Mouse (Mus musculus) MEL (cell line): ENCODE results near the gene Trpm3. TPM values are rescaled to one million over a fixed set of nuclear protein-coding genes. Genes with fewer than 3 reads are reported as not detected.

ENCODE experiments used
- DNase-seq: peaks from one replicate; pipeline ENCODE4 v3.0.0; 2011; ENCODE audit warnings: low read depth, low spot score
- H3K27ac ChIP-seq: 2 replicates; pipeline ENCODE4 v1.5.1; 2012; ENCODE audit warnings: low read depth, mild to moderate bottlenecking, control low read depth, low read length, moderate library complexity; ENCODE audit not compliant: control insufficient read depth
- H3K27me3 ChIP-seq, 2 experiments: fragments of 150-350 bp in 1 of 2; sonication (generic) in 1 of 2; 2 replicates each; pipeline ENCODE4 v1.6.1; 2012; ENCODE audit warnings: low read length in 2 of 2, mild to moderate bottlenecking in 2 of 2, improper control_type of control experiment in 1 of 2, moderate library complexity in 1 of 2; ENCODE audit not compliant: insufficient read depth in 2 of 2, control insufficient read depth in 1 of 2
- H3K36me3 ChIP-seq, 2 experiments: 2 replicates each; pipeline ENCODE4 v1.6.1; 2012 to 2014; ENCODE audit warnings: low read length in 2 of 2, improper control_type of control experiment in 1 of 2, inconsistent platforms in 1 of 2, mild to moderate bottlenecking in 1 of 2; ENCODE audit not compliant: insufficient read depth in 2 of 2, control insufficient read depth in 1 of 2
- H3K4me1 ChIP-seq, 2 experiments: fragments of 150-350 bp in 1 of 2; sonication (generic) in 1 of 2; 2 replicates each; pipeline ENCODE4 v1.6.1; 2012; ENCODE audit warnings: low read length in 2 of 2, improper control_type of control experiment in 1 of 2, mild to moderate bottlenecking in 1 of 2; ENCODE audit not compliant: insufficient read depth in 2 of 2, control insufficient read depth in 1 of 2
- H3K4me3 ChIP-seq, 2 experiments: fragments of 150-350 bp in 1 of 2; sonication (generic) in 1 of 2; 2 replicates each; pipeline ENCODE4 v1.5.1; 2012; ENCODE audit warnings: low read depth in 2 of 2, low read length in 2 of 2, mild to moderate bottlenecking in 2 of 2, moderate library complexity in 2 of 2, control low read depth in 1 of 2, improper control_type of control experiment in 1 of 2; ENCODE audit not compliant: control insufficient read depth in 1 of 2, insufficient read depth in 1 of 2
- H3K79me2 ChIP-seq: 2 replicates; pipeline ENCODE4 v1.6.1; 2012; ENCODE audit warnings: mild to moderate bottlenecking, low read length, moderate library complexity; ENCODE audit not compliant: control insufficient read depth, poor library complexity, insufficient read depth
- H3K9ac ChIP-seq: 2 replicates; pipeline ENCODE4 v1.6.1; 2012; ENCODE audit warnings: low read depth, mild to moderate bottlenecking, control low read depth, low read length, moderate library complexity; ENCODE audit not compliant: control insufficient read depth, poor library complexity, severe bottlenecking
- H3K9me3 ChIP-seq: fragments of 150-350 bp; sonication (generic); replicated peaks from 2 replicates; pipeline ENCODE4 v1.6.1; 2012; ENCODE audit warnings: mild to moderate bottlenecking, low read length, improper control_type of control experiment, moderate library complexity; ENCODE audit not compliant: insufficient read depth
- CHD2 ChIP-seq: IDR thresholded peaks from 2 replicates; pipeline ENCODE4 v1.6.1; 2011; ENCODE audit warnings: low read length, improper control_type of control experiment
- CTCF ChIP-seq, 3 experiments: IDR thresholded peaks in 2 of 3; conservative IDR thresholded peaks in 1 of 3; 2 replicates each; pipeline ENCODE4 v1.5.1; 2011 to 2012; ENCODE audit warnings: low read length in 3 of 3, low read depth in 2 of 3, mild to moderate bottlenecking in 2 of 3, improper control_type of control experiment in 1 of 3, inconsistent platforms in 1 of 3, mixed read lengths in 1 of 3, moderate library complexity in 1 of 3; ENCODE audit not compliant: control insufficient read depth in 1 of 3, insufficient read depth in 1 of 3, poor library complexity in 1 of 3, severe bottlenecking in 1 of 3
- E2F4 ChIP-seq: IDR thresholded peaks from 2 replicates; pipeline ENCODE4 v1.6.1; 2011; ENCODE audit warnings: low read depth, low read length, improper control_type of control experiment, borderline replicate concordance
- ELF1 ChIP-seq: IDR thresholded peaks from 2 replicates; pipeline ENCODE4 v1.6.1; 2014; ENCODE audit warnings: low read depth, mild to moderate bottlenecking, inconsistent platforms, low read length, improper control_type of control experiment, moderate library complexity
- EP300 ChIP-seq, 2 experiments: IDR thresholded peaks; 2 replicates each; pipeline ENCODE4 v1.6.1; 2011; ENCODE audit warnings: improper control_type of control experiment in 2 of 2, low read length in 2 of 2, low read depth in 1 of 2, mild to moderate bottlenecking in 1 of 2
- ETS1 ChIP-seq: IDR thresholded peaks from 2 replicates; pipeline ENCODE4 v1.6.1; 2012; ENCODE audit warnings: low read depth, mild to moderate bottlenecking, inconsistent platforms, low read length, improper control_type of control experiment, moderate library complexity
- JUND ChIP-seq: IDR thresholded peaks from 2 replicates; pipeline ENCODE4 v1.6.1; 2011; ENCODE audit warnings: low read depth, mild to moderate bottlenecking, improper control_type of control experiment, low read length
- KAT2A ChIP-seq: conservative IDR thresholded peaks from 2 replicates; pipeline ENCODE4 v1.6.1; 2012; ENCODE audit warnings: low read depth, low read length, improper control_type of control experiment, inconsistent platforms
- MAFK ChIP-seq: IDR thresholded peaks from 2 replicates; pipeline ENCODE4 v1.6.1; 2011; ENCODE audit warnings: low read depth, mild to moderate bottlenecking, low read length, improper control_type of control experiment, borderline replicate concordance
- MAX ChIP-seq: IDR thresholded peaks from 2 replicates; pipeline ENCODE4 v1.6.1; 2011; ENCODE audit warnings: low read length, improper control_type of control experiment
- MAZ ChIP-seq: IDR thresholded peaks from 2 replicates; pipeline ENCODE4 v1.6.1; 2012; ENCODE audit warnings: low read depth, mild to moderate bottlenecking, inconsistent platforms, low read length, improper control_type of control experiment
- MYB ChIP-seq: IDR thresholded peaks from 2 replicates; pipeline ENCODE4 v1.6.1; 2011; ENCODE audit warnings: mild to moderate bottlenecking, low read depth, low read length, improper control_type of control experiment
- MYC ChIP-seq: IDR thresholded peaks from 2 replicates; pipeline ENCODE4 v1.6.1; 2011; ENCODE audit warnings: low read depth, mild to moderate bottlenecking, low read length, improper control_type of control experiment, moderate library complexity
- POLR2A ChIP-seq, 2 experiments: IDR thresholded peaks; 2 replicates each; pipeline ENCODE4 v1.6.1; 2011 to 2012; ENCODE audit warnings: low read length in 2 of 2, mild to moderate bottlenecking in 2 of 2, control low read depth in 1 of 2, improper control_type of control experiment in 1 of 2, low read depth in 1 of 2, moderate library complexity in 1 of 2; ENCODE audit not compliant: control insufficient read depth in 1 of 2, insufficient read depth in 1 of 2, poor library complexity in 1 of 2
- POLR2AphosphoS2 ChIP-seq: IDR thresholded peaks from 2 replicates; pipeline ENCODE4 v1.6.1; 2011; ENCODE audit warnings: low read length, improper control_type of control experiment
- RAD21 ChIP-seq: IDR thresholded peaks from 2 replicates; pipeline ENCODE4 v1.6.1; 2011; ENCODE audit warnings: mild to moderate bottlenecking, low read depth, low read length, improper control_type of control experiment
- RCOR1 ChIP-seq: IDR thresholded peaks from 2 replicates; pipeline ENCODE4 v1.6.1; 2012; ENCODE audit warnings: low read depth, mild to moderate bottlenecking, inconsistent platforms, low read length, improper control_type of control experiment
- SIN3A ChIP-seq: IDR thresholded peaks from 2 replicates; pipeline ENCODE4 v1.6.1; 2012; ENCODE audit warnings: low read length, improper control_type of control experiment, inconsistent platforms
- SMC3 ChIP-seq: IDR thresholded peaks from 2 replicates; pipeline ENCODE4 v1.6.1; 2011; ENCODE audit warnings: low read depth, low read length, improper control_type of control experiment
- TBP ChIP-seq: IDR thresholded peaks from 2 replicates; pipeline ENCODE4 v1.8.0; 2011; ENCODE audit warnings: low read depth, low read length, improper control_type of control experiment
- UBTF ChIP-seq: IDR thresholded peaks from 2 replicates; pipeline ENCODE4 v1.6.1; 2012; ENCODE audit warnings: low read depth, mild to moderate bottlenecking, inconsistent platforms, low read length, improper control_type of control experiment, moderate library complexity, borderline replicate concordance; ENCODE audit not compliant: insufficient read depth
- USF1 ChIP-seq: IDR thresholded peaks from 2 replicates; pipeline ENCODE4 v1.6.1; 2014; ENCODE audit warnings: low read depth, mild to moderate bottlenecking, inconsistent platforms, low read length, improper control_type of control experiment, moderate library complexity
- USF2 ChIP-seq, 2 experiments: IDR thresholded peaks; 2 replicates each; pipeline ENCODE4 v1.6.1; 2011 to 2012; ENCODE audit warnings: improper control_type of control experiment in 2 of 2, low read length in 2 of 2, borderline replicate concordance in 1 of 2, inconsistent platforms in 1 of 2, low read depth in 1 of 2, mild to moderate bottlenecking in 1 of 2; ENCODE audit not compliant: insufficient read depth in 1 of 2
- ZKSCAN1 ChIP-seq: IDR thresholded peaks from 2 replicates; pipeline ENCODE4 v1.6.1; 2012; ENCODE audit warnings: low read depth, mild to moderate bottlenecking, inconsistent platforms, low read length, improper control_type of control experiment, moderate library complexity
- ZNF384 ChIP-seq: IDR thresholded peaks from 2 replicates; pipeline ENCODE4 v1.6.1; 2012; ENCODE audit warnings: low read depth, mild to moderate bottlenecking, inconsistent platforms, low read length, improper control_type of control experiment
- polyA plus RNA-seq, 2 experiments: library from polyadenylated mRNA; stranded (reverse) in 1 of 2; unstranded in 1 of 2; fragments of >175 nt in 1 of 2; fragments of >200 nt in 1 of 2; gene quantifications; 2 replicates each; pipeline versions ENCODE4 v1.2.1 to v1.2.4; 2012; ENCODE audit warnings: low replicate concordance in 2 of 2, low read depth in 1 of 2; ENCODE audit not compliant: insufficient read length in 2 of 2, insufficient read depth in 1 of 2, missing spikeins in 1 of 2
- total RNA-seq: library from RNA; depleted of rRNA; stranded (reverse); fragments of 300-350 nt; gene quantifications from 2 replicates; pipeline ENCODE4 v1.2.3, GENCODE M21; 2012

Gene Trpm3
- total and polyA plus RNA-seq, 3 experiments, result not detected

DNA sequence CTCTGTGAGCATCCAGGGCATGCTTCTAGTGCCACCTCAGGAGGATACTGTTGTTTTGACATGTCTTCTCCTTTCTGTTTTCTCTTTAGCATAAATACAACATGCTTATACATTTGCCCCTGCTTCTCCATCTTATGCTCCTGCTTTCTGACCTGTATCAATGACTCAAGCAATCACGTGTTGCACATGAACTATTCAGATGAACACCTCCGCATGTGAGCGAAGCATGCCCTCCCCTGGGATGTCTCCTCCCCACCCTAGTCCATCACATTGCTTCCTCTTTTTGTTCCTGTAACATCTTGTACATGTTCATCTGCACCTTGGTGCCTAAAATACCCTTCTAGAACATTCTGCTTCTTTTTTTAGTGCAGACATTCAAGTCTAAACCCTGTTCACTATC is 265.2 kb downstream of the Trpm3 start:
- no peaks in the 10 kb centered on the region for H3K36me3 ChIP-seq
- H3K9me3 ChIP-seq, result no peaks in the 10 kb centered on the region

DNA sequence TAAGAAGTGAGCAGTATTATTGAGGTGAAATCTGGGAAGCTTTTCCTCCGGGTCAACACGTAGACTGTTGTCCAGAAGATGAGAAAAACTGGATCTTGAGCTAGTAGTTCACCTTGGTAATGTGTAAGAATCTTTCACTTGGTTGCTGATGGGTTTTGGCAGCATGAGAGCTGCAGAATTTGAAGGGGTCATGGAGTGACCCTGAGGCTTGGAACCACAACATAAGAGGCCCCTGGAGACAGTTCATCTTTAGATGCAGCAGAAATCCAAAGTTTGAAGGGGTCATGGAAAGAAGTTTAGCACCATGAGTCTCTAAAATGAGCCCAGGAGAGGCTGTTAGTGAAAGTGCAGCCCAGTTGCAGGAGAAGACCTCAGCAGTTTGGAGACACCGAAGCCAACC is 279.4 kb downstream of the Trpm3 start:
- TF ChIP-seq CHD2 (no peak), RCOR1 (no peak), MYB (no peak), ZKSCAN1 (no peak), E2F4 (no peak), MYC (no peak), SMC3 (no peak), USF1 (no peak), MAX (no peak), POLR2AphosphoS2 (no peak), KAT2A (no peak), ZNF384 (no peak), CTCF (IDR thresholded peaks at IDR 0.05 in 2 of 3, conservative IDR thresholded peaks at IDR 0.05 in 1 of 3; ENCODE audit: control insufficient read depth in 1 of 3, insufficient read depth in 1 of 3, low read depth in 2 of 3, low read length in 3 of 3, poor library complexity in 1 of 3, severe bottlenecking in 1 of 3) (no peak)
- Histone ChIP-seq H3K4me1 (no peaks in the 10 kb centered on the region), H3K79me2 (no peaks in the 10 kb centered on the region), H3K4me3 (no peak overlapping the region), H3K27me3 (no peaks in the 10 kb centered on the region), H3K9me3 (no peaks in the 10 kb centered on the region), H3K9ac (no peak overlapping the region), H3K27ac (no peak overlapping the region), H3K36me3 (no peaks in the 10 kb centered on the region)
- no peak for DNase-seq

More for the DNA sequence above, 265.2 kb downstream of the Trpm3 start:
- Histone ChIP-seq H3K79me2 (no peaks in the 10 kb centered on the region), H3K27ac (no peak overlapping the region), H3K27me3 (no peaks in the 10 kb centered on the region), H3K4me1 (no peaks in the 10 kb centered on the region), H3K9ac (no peak overlapping the region), H3K4me3 (no peak overlapping the region)
- no peak for DNase-seq
- TF ChIP-seq EP300 (IDR thresholded peaks at IDR 0.05; ENCODE audit: low read depth in 1 of 2, low read length in 2 of 2), result no peak
- no peak for TF ChIP-seq CHD2
- TF ChIP-seq ELF1, result no peak
- no peak for TF ChIP-seq JUND
- TF ChIP-seq USF1, result no peak
- TF ChIP-seq MAZ, result no peak
- no peak for TF ChIP-seq TBP
- TF ChIP-seq MAX, result no peak
- TF ChIP-seq SMC3, result no peak
- no peak for TF ChIP-seq UBTF
- TF ChIP-seq MYB, result no peak
- no peak for TF ChIP-seq CTCF (IDR thresholded peaks at IDR 0.05 in 2 of 3, conservative IDR thresholded peaks at IDR 0.05 in 1 of 3; ENCODE audit: control insufficient read depth in 1 of 3, insufficient read depth in 1 of 3, low read depth in 2 of 3, low read length in 3 of 3, poor library complexity in 1 of 3, severe bottlenecking in 1 of 3)
- TF ChIP-seq MAFK, result no peak
- no peak for TF ChIP-seq RAD21
- no peak for TF ChIP-seq ETS1
- no peak for TF ChIP-seq USF2 (IDR thresholded peaks at IDR 0.05; ENCODE audit: borderline replicate concordance in 1 of 2, insufficient read depth in 1 of 2, low read depth in 1 of 2, low read length in 2 of 2)
- TF ChIP-seq SIN3A, result no peak
- no peak for TF ChIP-seq MYC
- TF ChIP-seq ZNF384, result no peak
- TF ChIP-seq POLR2A (IDR thresholded peaks at IDR 0.05; ENCODE audit: control insufficient read depth in 1 of 2, insufficient read depth in 1 of 2, low read depth in 1 of 2, low read length in 2 of 2, poor library complexity in 1 of 2), result no peak
